Mouse (Mus musculus) C2C12 (cell line): Measurements from ENCODE around the gene Prkcg.

Experiments
- CTCF ChIP-seq: IDR thresholded peaks from one replicate; pipeline ENCODE4 v1.5.1; 2011; ENCODE audit not compliant: control insufficient read depth, insufficient read depth, insufficient read length
- FOSL1 ChIP-seq: IDR thresholded peaks from one replicate; pipeline ENCODE4 v1.8.0; 2011; ENCODE audit warnings: mild to moderate bottlenecking, low read length; ENCODE audit not compliant: poor library complexity, insufficient read depth, severe bottlenecking
- MAX ChIP-seq: IDR thresholded peaks from one replicate; pipeline ENCODE4 v1.6.1; 2011; ENCODE audit warnings: mild to moderate bottlenecking, control low read depth

- no peak for TF ChIP-seq CTCF
- TF ChIP-seq FOSL1, result no peak
- TF ChIP-seq MAX, result no peak
These were observed 76.7 kb downstream of the Prkcg start for GRCm38 (mm10) chr7:3365547-3366279.
